Mouse (Mus musculus) liver, embryonic 13.5 days (tissue): ENCODE results near the gene Grm6. TPM values are rescaled to one million over a fixed set of nuclear protein-coding genes. Genes with fewer than 3 reads are reported as not detected.

Experiments used
- ATAC-seq: fragments of 200-750 bp; cut with Nextera tagmentation; 2 replicates; pipeline ENCODE4 v1.8.0; 2017; ENCODE audit warnings: low read depth, mild to moderate bottlenecking, moderate number of reproducible peaks, moderate library complexity
- DNase-seq: peaks from one replicate; pipeline ENCODE4 v3.0.0; 2022
- H3K27ac ChIP-seq: fragments of 300-500 bp; sonication (generic); 2 replicates; pipeline ENCODE4 v1.5.1; 2015; ENCODE audit warnings: moderate library complexity, mild to moderate bottlenecking, inconsistent platforms
- H3K27me3 ChIP-seq: fragments of 300-500 bp; sonication (generic); 2 replicates; pipeline ENCODE4 v1.6.1; 2015; ENCODE audit warnings: mild to moderate bottlenecking, inconsistent platforms
- H3K36me3 ChIP-seq: fragments of 300-500 bp; sonication (generic); 2 replicates; pipeline ENCODE4 v1.6.1; 2015; ENCODE audit warnings: mild to moderate bottlenecking, inconsistent platforms
- H3K4me1 ChIP-seq: fragments of 300-500 bp; sonication (generic); replicated peaks from 2 replicates; pipeline ENCODE4 v1.6.1; 2015; ENCODE audit warnings: inconsistent platforms
- H3K4me2 ChIP-seq: fragments of 300-500 bp; sonication (generic); 2 replicates; pipeline ENCODE4 v1.6.1; 2015; ENCODE audit warnings: inconsistent platforms, mild to moderate bottlenecking, moderate library complexity
- H3K4me3 ChIP-seq: fragments of 300-500 bp; sonication (generic); replicated peaks from 2 replicates; pipeline ENCODE4 v1.5.1; 2015; ENCODE audit warnings: mild to moderate bottlenecking, inconsistent platforms
- H3K9ac ChIP-seq: fragments of 300-500 bp; sonication (generic); 2 replicates; pipeline ENCODE4 v1.6.1; 2015; ENCODE audit warnings: mild to moderate bottlenecking, inconsistent platforms
- H3K9me3 ChIP-seq: fragments of 300-500 bp; sonication (generic); replicated peaks from 2 replicates; pipeline ENCODE4 v1.6.1; 2016; ENCODE audit warnings: inconsistent platforms
- WGBS: fragments of 180-500 bp; shearing (Covaris S2); methylation state at CpG from one replicate; pipeline ENCODE4 v1.1.7; 2015; ENCODE audit not compliant: insufficient replicate concordance; 5-methylcytosine and 5-hydroxymethylcytosine counted together
- polyA plus RNA-seq: library from polyadenylated mRNA; unstranded; fragments of >200 nt; fragmentation: Nextera tagmentation; extraction: Ambion mirVana; gene quantifications from 2 replicates; pipeline ENCODE4 v1.2.1, GENCODE M21; 2015

Grm6 gene
- polyA plus RNA-seq: 0.03 TPM in 1 of 2 replicates, not detected in the other

DNA sequence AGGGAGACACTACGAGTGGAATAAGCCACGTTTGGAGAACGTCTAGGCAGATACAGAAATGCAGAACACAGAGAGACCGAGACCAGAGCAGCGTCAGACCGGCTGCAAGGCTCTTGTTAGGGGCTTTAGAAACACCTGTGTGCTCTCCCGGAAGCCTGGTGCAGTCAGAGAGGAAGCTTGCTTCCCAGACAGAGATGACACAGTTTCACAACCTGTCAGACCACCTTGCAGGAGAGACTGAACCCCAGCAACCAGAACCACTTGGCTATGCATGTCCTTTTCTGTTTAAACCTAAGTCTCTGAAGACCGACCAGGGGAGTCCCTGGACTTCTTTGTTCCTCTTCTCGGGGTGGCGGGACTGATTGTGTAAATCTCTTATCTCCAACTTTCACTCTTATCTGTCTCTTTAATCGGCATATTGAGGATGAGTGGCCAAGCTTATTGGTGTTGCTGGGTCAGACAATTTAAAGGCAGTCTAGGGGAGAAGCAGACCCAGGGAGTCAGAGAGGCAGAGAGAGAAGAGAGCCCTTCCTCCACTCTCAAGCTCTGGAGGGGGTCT lies at the start of gene Grm6:
Gene Grm6 (plus strand): TSS at position 509 of the 559 bp plus-strand sequence.
- H3K27ac ChIP-seq: no peak within 1 kb of the TSS
- no peaks in the 10 kb centered on the region for H3K36me3 ChIP-seq
- H3K4me3 ChIP-seq: peak within 1 kb of the TSS; percentile 29
- no peak for DNase-seq
- WGBS: 1% methylated on average over 11 of the region's 11 CpGs
- no peaks in the 10 kb centered on the region; the same call in 1 of the 2 replicates for H3K4me1 ChIP-seq
- no peak within 1 kb of the TSS for H3K9ac ChIP-seq
- ATAC-seq: no peak
- peaks cover 63% of the 10 kb centered on the region for H3K27me3 ChIP-seq
- H3K9me3 ChIP-seq: 0 out of 2 replicates have a peak, but pooled peaks cover 4% of the 10 kb centered on the region
- H3K4me2 ChIP-seq: peak within 1 kb of the TSS; percentile 44

DNA sequence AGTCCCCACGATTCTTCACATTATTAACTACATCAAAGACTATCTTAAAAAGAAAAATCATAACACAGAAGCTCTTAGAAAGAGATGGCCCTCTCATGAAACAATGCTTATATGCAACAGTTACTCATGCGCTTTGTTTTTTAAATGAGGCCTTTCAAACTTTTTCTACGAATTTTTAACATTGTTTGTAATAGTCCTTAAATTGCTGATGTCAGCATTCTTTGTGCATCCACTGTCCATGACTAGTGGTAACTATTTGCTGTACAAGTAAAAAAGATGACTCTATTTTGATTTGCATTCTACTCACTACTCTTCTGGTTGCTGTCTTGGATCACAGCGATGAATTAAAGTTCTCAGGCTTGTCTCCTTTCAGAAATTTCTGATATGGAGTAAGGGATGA lies 36.3 kb upstream of the Grm6 start:
- Histone ChIP-seq H3K36me3 (peaks cover 34% of the 10 kb centered on the region), H3K4me2 (no peak overlapping the region), H3K9me3 (peaks cover 20% of the 10 kb centered on the region), H3K27ac (no peak overlapping the region), H3K27me3 (no peaks in the 10 kb centered on the region), H3K4me1 (no peaks in the 10 kb centered on the region), H3K9ac (no peak overlapping the region), H3K4me3 (no peak overlapping the region)
- 78% methylated on average over 4 of the region's 4 CpGs for WGBS
- no peak for ATAC-seq
- DNase-seq: no peak

DNA sequence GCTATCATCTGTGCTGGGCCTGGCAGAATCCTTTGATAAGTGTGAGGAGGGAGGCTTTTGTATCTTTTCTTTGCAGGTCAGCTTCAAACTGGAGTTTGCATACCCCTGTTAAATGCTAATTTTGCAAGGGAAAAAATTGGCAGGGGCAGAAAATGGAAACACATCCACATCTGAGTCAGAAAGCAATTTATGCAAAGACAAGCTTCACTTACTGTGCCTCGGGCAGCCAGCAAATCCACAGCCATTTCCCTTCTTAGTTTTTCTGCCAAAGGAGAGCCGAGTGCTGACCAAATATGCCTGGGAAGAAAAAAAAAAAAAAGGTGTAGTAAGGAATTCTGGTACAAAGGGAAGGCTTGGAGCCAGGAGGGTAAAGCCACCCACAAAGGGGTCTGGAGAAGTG lies 24.3 kb upstream of the Grm6 start:
- WGBS: 62% methylated on average over 2 of the region's 2 CpGs
- no peaks in the 10 kb centered on the region for H3K36me3 ChIP-seq
- H3K9ac ChIP-seq: no peak overlapping the region
- ATAC-seq (no peak), DNase-seq (no peak)
- peaks cover 7% of the 10 kb centered on the region for H3K4me1 ChIP-seq
- H3K9me3 ChIP-seq: no peaks in the 10 kb centered on the region
- peak overlapping the region; percentile 86 for H3K4me2 ChIP-seq
- H3K27ac ChIP-seq: no peak overlapping the region
- no peak overlapping the region for H3K4me3 ChIP-seq
- no peaks in the 10 kb centered on the region for H3K27me3 ChIP-seq

DNA sequence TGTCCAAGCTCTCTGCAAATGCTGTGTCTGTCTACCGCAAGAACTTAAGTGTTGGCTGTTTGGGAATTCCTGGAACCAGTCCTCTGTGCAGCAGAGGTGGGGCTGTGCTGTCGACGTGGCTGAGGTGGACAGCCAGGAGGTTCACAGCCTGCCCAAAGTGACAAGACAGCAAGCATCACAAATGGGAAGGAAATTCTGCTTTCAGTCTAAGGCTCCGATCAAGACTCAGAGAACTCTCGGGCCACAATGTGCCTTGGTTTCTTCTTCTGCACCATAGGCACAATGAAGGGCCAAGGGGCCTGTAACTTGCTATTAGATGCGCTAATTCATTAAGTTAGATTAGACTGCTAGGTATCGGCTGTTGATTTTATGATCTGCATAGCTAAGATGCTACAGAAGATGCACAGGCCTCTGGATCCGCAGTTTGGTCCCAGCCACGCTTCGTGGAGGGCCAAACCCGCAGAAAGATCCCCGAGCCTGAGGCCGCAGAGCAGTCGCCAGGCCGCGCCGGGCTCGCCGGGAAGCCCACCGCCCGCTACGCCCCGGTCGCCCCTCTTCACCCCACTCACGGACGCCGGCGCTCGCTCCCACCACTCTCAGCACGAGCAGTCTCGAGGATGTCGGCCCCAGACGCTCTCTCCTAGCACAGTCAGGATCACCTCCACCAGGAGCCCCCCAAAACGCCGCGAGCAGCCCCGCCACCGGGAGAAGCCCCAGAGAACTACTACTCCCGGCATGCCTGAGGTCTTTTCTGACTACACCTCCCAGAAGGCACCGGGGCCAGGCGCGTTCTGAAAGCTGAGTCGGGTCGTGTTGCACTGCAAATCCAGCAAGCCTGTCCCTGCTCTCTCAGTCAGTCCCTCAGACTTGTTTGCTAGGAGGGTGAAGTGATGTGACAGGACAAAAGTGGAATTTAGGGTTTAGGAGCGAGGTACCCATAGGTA lies 23.2 kb upstream of the Grm6 start, which contains the start of gene Zfp354c:
Gene Zfp354c (minus strand): TSS at position 715 of the 944 bp plus-strand sequence.
- DNase-seq (peak; percentile 69), ATAC-seq (peak; percentile 88)
- 2% methylated on average over 45 of the region's 45 CpGs for WGBS
- H3K4me2 ChIP-seq: peak within 1 kb of the TSS; percentile 86
- H3K36me3 ChIP-seq: no peaks in the 10 kb centered on the region
- peaks cover 7% of the 10 kb centered on the region for H3K4me1 ChIP-seq
- H3K27ac ChIP-seq: no peak within 1 kb of the TSS
- H3K9me3 ChIP-seq: no peaks in the 10 kb centered on the region
- no peaks in the 10 kb centered on the region for H3K27me3 ChIP-seq
- peak within 1 kb of the TSS; percentile 69 for H3K9ac ChIP-seq
- peak within 1 kb of the TSS; percentile 69 for H3K4me3 ChIP-seq

DNA sequence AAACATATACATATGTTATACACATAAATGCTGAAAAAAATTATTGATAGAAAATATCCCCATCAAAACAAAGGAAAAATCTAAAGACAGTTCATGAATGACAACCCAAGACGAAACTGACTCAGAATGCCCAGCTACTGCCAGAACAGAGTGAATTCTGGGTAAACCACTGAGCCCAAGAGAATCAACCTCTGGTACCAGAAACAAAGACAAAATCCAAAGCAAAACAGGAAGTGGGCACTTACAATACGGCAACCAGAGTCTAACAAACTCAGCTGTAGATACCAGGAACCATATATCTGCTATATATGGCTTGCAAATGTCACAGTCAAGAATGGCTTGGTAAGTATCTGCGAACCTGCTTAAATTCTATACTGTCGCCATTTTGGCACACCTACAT lies 14.8 kb upstream of the Grm6 start:
- no peaks in the 10 kb centered on the region for H3K4me1 ChIP-seq
- WGBS: 57% methylated on average over 4 of the region's 4 CpGs
- H3K4me3 ChIP-seq: no peak overlapping the region

DNA sequence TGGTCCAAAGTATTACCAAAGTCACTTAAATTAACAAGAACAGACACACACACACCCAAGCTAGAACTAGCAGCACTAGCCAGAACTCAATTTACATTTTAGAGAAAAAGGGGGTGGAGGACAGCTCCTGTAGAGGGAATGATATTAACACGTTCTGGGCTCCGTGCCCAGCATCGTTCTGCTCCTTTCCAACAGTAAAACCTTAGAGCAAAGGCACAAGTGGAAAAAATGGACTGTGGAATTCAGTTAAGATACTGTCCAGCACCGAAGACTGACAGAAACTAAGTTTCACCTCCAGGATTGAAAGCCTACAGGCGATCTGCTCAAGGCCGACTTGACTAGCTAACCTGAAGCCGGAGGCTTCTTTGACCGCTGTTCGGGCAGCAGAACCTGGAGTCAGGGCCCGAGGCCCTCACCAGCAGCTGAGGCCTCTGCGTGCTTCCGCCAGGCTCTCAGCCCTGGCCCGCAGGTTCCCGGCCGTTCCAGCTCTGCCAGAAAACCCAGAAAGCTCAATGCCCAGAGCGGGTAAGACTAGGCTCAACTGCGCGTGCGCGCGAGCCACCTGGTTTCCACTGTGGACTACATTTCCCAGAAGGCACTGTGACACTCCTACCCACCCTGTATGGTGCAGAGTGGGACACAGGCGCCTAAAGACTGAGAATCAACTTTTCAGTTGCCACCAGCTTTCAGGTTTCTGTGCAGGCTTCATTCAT lies 9.3 kb upstream of the Grm6 start, which contains the start of gene Zfp879:
Gene Zfp879 (minus strand): TSS at position 530 of the 713 bp plus-strand sequence.
- H3K9ac ChIP-seq: peak within 1 kb of the TSS; percentile 62
- H3K27me3 ChIP-seq: no peaks in the 10 kb centered on the region
- peak within 1 kb of the TSS; percentile 51 for H3K4me3 ChIP-seq
- no peak within 1 kb of the TSS for H3K27ac ChIP-seq
- peak; percentile 73 for DNase-seq
- H3K4me2 ChIP-seq: peak within 1 kb of the TSS; percentile 64
- H3K9me3 ChIP-seq: no peaks in the 10 kb centered on the region
- WGBS: 23% methylated on average over 22 of the region's 22 CpGs
- 0 out of 2 replicates have a peak, but pooled peaks cover 8% of the 10 kb centered on the region for H3K4me1 ChIP-seq
- peak; percentile 87 for ATAC-seq
- no peaks in the 10 kb centered on the region for H3K36me3 ChIP-seq

More for the DNA sequence above, 14.8 kb upstream of the Grm6 start:
- no peak for ATAC-seq
- Histone ChIP-seq H3K9me3 (no peaks in the 10 kb centered on the region), H3K36me3 (no peaks in the 10 kb centered on the region), H3K4me2 (no peak overlapping the region), H3K27me3 (no peaks in the 10 kb centered on the region), H3K9ac (no peak overlapping the region), H3K27ac (no peak overlapping the region)
- DNase-seq: no peak

DNA sequence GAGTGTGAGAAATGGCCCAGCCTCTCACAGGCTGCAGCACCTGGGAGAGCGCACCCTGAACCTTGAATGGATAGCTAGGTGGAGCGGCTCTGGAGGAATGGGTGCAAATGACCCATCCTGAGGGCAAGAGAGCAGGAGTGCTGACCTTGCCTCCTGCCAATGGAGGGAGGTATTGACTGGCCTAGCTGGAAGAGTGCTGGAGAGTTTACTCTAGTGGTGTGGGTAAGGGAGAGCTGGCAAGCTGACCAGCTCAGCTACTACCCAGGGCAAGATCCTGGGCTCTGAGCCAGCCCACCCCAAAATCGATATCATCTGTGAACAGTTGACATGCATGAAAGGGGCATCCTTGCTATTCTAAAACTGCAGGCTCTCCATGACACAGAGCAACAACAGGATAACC lies 4.5 kb upstream of the Grm6 start:
- WGBS: 79% methylated on average over 3 of the region's 3 CpGs
- Histone ChIP-seq H3K4me3 (no peak overlapping the region), H3K4me2 (no peak overlapping the region), H3K4me1 (peaks cover 7% of the 10 kb centered on the region; the same call in 1 of the 2 replicates), H3K9ac (no peak overlapping the region), H3K36me3 (no peaks in the 10 kb centered on the region), H3K9me3 (0 out of 2 replicates have a peak, but pooled peaks cover 4% of the 10 kb centered on the region), H3K27me3 (peaks cover 36% of the 10 kb centered on the region), H3K27ac (no peak overlapping the region)
- no peak for ATAC-seq
- no peak for DNase-seq

DNA sequence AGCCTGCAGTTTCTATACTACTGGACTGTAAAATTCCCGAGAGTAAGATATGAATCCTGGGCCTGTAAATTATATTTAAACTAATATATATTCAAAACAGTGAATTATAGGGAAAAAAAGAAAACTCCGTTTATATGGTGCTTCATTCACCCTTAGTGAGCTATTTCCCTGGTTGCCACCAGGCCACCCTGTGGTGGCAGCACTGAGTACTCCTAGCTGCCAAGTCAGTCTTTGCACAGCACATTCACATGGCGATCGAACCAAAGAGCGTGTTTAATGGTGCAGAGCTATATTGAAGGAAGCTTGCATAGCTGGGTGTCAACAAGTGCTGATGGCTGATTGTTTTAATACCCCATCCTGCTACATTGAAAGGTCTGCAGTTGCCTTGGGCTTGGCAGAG lies 3.4 kb upstream of the Grm6 start:
- ATAC-seq: no peak
- Histone ChIP-seq H3K4me1 (no peaks in the 10 kb centered on the region; the same call in 1 of the 2 replicates), H3K27ac (no peak overlapping the region), H3K4me3 (no peak overlapping the region), H3K9ac (no peak overlapping the region), H3K27me3 (peaks cover 47% of the 10 kb centered on the region), H3K4me2 (no peak overlapping the region), H3K36me3 (no peaks in the 10 kb centered on the region), H3K9me3 (0 out of 2 replicates have a peak, but pooled peaks cover 4% of the 10 kb centered on the region)
- no peak for DNase-seq
- WGBS: 64% methylated on average over 5 of the region's 5 CpGs

DNA sequence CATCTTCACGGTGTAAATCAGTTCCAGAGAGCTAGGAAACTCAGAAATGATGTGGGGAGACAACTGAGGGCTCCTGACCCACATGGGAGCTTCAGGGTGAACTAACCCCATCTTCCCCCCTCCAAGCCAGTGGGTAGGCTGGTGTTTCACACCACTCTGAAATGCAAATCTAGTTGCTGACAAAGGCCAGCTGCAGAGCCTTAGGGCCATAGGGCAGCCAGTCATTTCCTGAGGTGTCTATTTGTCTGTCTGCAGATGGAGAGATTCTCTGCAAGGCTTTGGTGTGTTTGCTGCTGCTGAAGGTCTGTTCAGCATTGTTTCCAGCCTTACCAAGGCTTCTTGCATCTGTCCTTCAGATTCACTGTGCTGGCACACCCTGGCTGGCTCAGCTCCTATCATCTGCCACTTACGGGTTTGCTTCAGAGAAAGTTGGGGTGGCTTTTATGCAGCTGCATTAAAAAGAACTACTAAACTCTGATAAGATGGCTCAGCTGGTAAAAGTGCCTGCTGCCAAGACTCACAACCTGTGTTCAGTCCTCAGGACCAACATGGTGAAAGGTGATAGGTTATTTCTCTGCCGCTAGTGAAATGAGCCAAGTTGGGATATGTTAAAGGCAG lies 1.9 kb upstream of the Grm6 start:
- H3K4me2 ChIP-seq: no peak overlapping the region
- H3K9ac ChIP-seq: no peak overlapping the region
- no peaks in the 10 kb centered on the region for H3K36me3 ChIP-seq
- peaks cover 63% of the 10 kb centered on the region for H3K27me3 ChIP-seq
- H3K27ac ChIP-seq: no peak overlapping the region
- WGBS: 23% methylated on average over 3 of the region's 3 CpGs
- ATAC-seq (no peak), DNase-seq (no peak)
- H3K4me1 ChIP-seq: no peaks in the 10 kb centered on the region; the same call in 1 of the 2 replicates
- no peak overlapping the region for H3K4me3 ChIP-seq
- H3K9me3 ChIP-seq: 0 out of 2 replicates have a peak, but pooled peaks cover 4% of the 10 kb centered on the region

DNA sequence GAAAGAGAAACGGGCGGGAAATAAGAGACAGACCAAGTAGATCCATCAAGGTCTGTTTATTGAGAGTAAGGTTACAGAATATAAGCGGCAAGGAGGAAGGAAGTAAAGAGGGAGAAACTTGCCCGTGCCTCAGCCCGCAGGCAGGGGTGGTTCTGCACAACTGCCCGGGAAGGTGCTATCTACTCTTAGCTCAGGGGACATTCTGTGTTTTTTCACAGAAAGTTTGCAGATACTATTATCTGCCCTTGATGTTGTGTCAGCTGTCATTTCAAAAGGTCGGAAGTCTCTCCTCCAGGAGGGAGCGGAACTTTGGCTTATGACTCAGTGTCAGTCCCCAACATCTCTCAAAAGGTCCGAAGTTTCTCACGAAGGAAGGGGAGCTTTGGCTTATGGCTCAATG lies 1.2 kb upstream of the Grm6 start:
- Histone ChIP-seq H3K9ac (no peak overlapping the region), H3K27me3 (peaks cover 63% of the 10 kb centered on the region), H3K4me1 (no peaks in the 10 kb centered on the region; the same call in 1 of the 2 replicates), H3K36me3 (no peaks in the 10 kb centered on the region), H3K4me2 (no peak overlapping the region), H3K4me3 (no peak overlapping the region), H3K27ac (no peak overlapping the region), H3K9me3 (0 out of 2 replicates have a peak, but pooled peaks cover 4% of the 10 kb centered on the region)
- ATAC-seq: no peak
- DNase-seq: no peak
- WGBS: 1% methylated on average over 10 of the region's 10 CpGs
